Mouse (Mus musculus): Measurements from ENCODE around the gene Grcc10.
A peak's percentile ranks its signal among the peaks of the same experiment; 100 is the strongest.

Gene Grcc10

GRCm38 (mm10) chr6:124731038-124731437 lies 10.1 kb downstream of the Grcc10 start:
- no peak for DNase-seq (ENCODE audit: low spot score)

- no peak for DNase-seq (ENCODE audit: low spot score)
Observed at GRCm38 (mm10) chr6:124729850-124730705, 11.1 kb downstream of the Grcc10 start.

GRCm38 (mm10) chr6:124728621-124729020 lies 12.6 kb downstream of the Grcc10 start:
- no peak for DNase-seq (ENCODE audit: low spot score)

GRCm38 (mm10) chr6:124724472-124724871 lies 16.7 kb downstream of the Grcc10 start:
- no peak for DNase-seq (ENCODE audit: low spot score)

- DNase-seq (ENCODE audit: low spot score) = no peak
Observed at GRCm38 (mm10) chr6:124723541-124723940, 17.6 kb downstream of the Grcc10 start.

GRCm38 (mm10) chr6:124722876-124723473 lies 18.2 kb downstream of the Grcc10 start:
- DNase-seq (ENCODE audit: low spot score) = no peak

- DNase-seq (ENCODE audit: low spot score) = no peak
Observed at GRCm38 (mm10) chr6:124720904-124721303, 20.3 kb downstream of the Grcc10 start.

GRCm38 (mm10) chr6:124719354-124719978 lies 21.7 kb downstream of the Grcc10 start:
- peak; percentile 54 for DNase-seq (ENCODE audit: low spot score)

- DNase-seq (ENCODE audit: low spot score) = no peak
Observed at GRCm38 (mm10) chr6:124718703-124719102, 22.5 kb downstream of the Grcc10 start.

- no peak for DNase-seq (ENCODE audit: low spot score)
Observed at GRCm38 (mm10) chr6:124717968-124718367, 23.2 kb downstream of the Grcc10 start.

GRCm38 (mm10) chr6:124716864-124717490 lies 24.2 kb downstream of the Grcc10 start:
- no peak for DNase-seq (ENCODE audit: low spot score)

- no peak for DNase-seq (ENCODE audit: low spot score)
Observed at GRCm38 (mm10) chr6:124712918-124713317, 28.3 kb downstream of the Grcc10 start.

- peak; percentile 97 for DNase-seq (ENCODE audit: low spot score)
Observed at GRCm38 (mm10) chr6:124711824-124712782, 29.1 kb downstream of the Grcc10 start, which contains the start of the genes Emg1 and Phb2. Emg1 (minus strand) TSS chr6:124712178. Phb2 (plus strand) TSS chr6:124712336.

GRCm38 (mm10) chr6:124708289-124708889 lies 32.8 kb downstream of the Grcc10 start:
- no peak for DNase-seq (ENCODE audit: low spot score)

GRCm38 (mm10) chr6:124706061-124706627 lies 35.0 kb downstream of the Grcc10 start:
- DNase-seq (ENCODE audit: low spot score) = no peak

- DNase-seq (ENCODE audit: low spot score) = no peak
Observed at GRCm38 (mm10) chr6:124704417-124704816, 36.8 kb downstream of the Grcc10 start.

GRCm38 (mm10) chr6:124703789-124704188 lies 37.4 kb downstream of the Grcc10 start:
- no peak for DNase-seq (ENCODE audit: low spot score)

- peak; percentile 64 for DNase-seq (ENCODE audit: low spot score)
Observed at GRCm38 (mm10) chr6:124702784-124703103, 38.4 kb downstream of the Grcc10 start.

- no peak for DNase-seq (ENCODE audit: low spot score)
Observed at GRCm38 (mm10) chr6:124702102-124702783, 38.9 kb downstream of the Grcc10 start.

- no peak for DNase-seq (ENCODE audit: low spot score)
Observed at GRCm38 (mm10) chr6:124701338-124701737, 39.8 kb downstream of the Grcc10 start.
